In genomic region chr11:100297801-100298200, GRCm38 (mm10) we compare ENCODE assay signal across 8 mouse cellular contexts. TPM values are rescaled to one million over a fixed set of nuclear protein-coding genes. Genes with fewer than 3 reads are reported as not detected.
A peak's percentile ranks its signal among the peaks of the same experiment; 100 is the strongest.
DNase-seq lines count a peak whose midpoint lies in the region; ATAC-seq and TF ChIP-seq lines count a peak whose summit lies in the region.

No protein-coding gene starts in this region.

- peaks cover 7% of the 10 kb centered on the region; the same call in 1 of the 2 replicates for H3K4me1 ChIP-seq in heart, embryonic 15.5 days (replicated peaks)
- peaks cover under 1 to 5% of the 10 kb centered on the region in 2 experiments; a peak in 2 of 4 replicates for H3K4me1 ChIP-seq in CH12.LX (ENCODE audit: control insufficient read depth in 1 of 2, insufficient read depth in 2 of 2)
- peaks cover 3% of the 10 kb centered on the region for H3K4me1 ChIP-seq in embryonic fibroblast, embryonic 13.5 days (ENCODE audit: control insufficient read depth, insufficient read depth, low read length)
- H3K4me1 ChIP-seq in limb, embryonic 15.5 days, result peaks cover 9% of the 10 kb centered on the region
- peaks cover 9% of the 10 kb centered on the region; the same call in 1 of the 2 replicates for H3K4me1 ChIP-seq in olfactory bulb, adult 2 months (ENCODE audit: control insufficient read depth, insufficient read depth, low read length)

- TF ChIP-seq POLR2A in CH12.LX (IDR thresholded peaks at IDR 0.05; ENCODE audit: low read depth, low read length), result no peak
- no peak for TF ChIP-seq POLR2A in embryonic fibroblast, embryonic 13.5 days (IDR thresholded peaks at IDR 0.05; ENCODE audit: low read depth, low read length)
- TF ChIP-seq POLR2A in olfactory bulb, adult 2 months (IDR thresholded peaks at IDR 0.05; ENCODE audit: insufficient read depth, low read depth, low read length), result no peak

- H3K36me3 ChIP-seq in heart, embryonic 15.5 days, result no peaks in the 10 kb centered on the region
- no peaks in the 10 kb centered on the region for H3K36me3 ChIP-seq in CH12.LX (replicated peaks in 1 of 2; ENCODE audit: control insufficient read depth in 1 of 2, insufficient read depth in 1 of 2, low read length in 1 of 2)
- H3K36me3 ChIP-seq in limb, embryonic 15.5 days, result no peaks in the 10 kb centered on the region

- DNase-seq in heart, postnatal 14 days, result no peak
- no peak for DNase-seq in CH12.LX (ENCODE audit: extremely low read depth)
- DNase-seq in left cerebral cortex, postnatal 10 days (ENCODE audit: extremely low spot score in 1 of 2, low spot score in 2 of 2), result no peak
- no peak for DNase-seq in gastrocnemius, postnatal 10 days

- TF ChIP-seq RAD21 in CH12.LX (IDR thresholded peaks at IDR 0.05; ENCODE audit: low read depth, low read length), result no peak

- no peaks in the 10 kb centered on the region for H3K9me3 ChIP-seq in heart, embryonic 15.5 days (replicated peaks)
- H3K9me3 ChIP-seq in CH12.LX (replicated peaks; ENCODE audit: low read length), result no peaks in the 10 kb centered on the region
- no peaks in the 10 kb centered on the region for H3K9me3 ChIP-seq in limb, embryonic 15.5 days

- peak overlapping the region; percentile 50 for H3K4me2 ChIP-seq in heart, embryonic 15.5 days
- no peak overlapping the region for H3K4me2 ChIP-seq in CH12.LX (ENCODE audit: insufficient read depth, low read depth, poor library complexity, severe bottlenecking)
- H3K4me2 ChIP-seq in limb, embryonic 15.5 days, result peak overlapping the region; percentile 26; the same call in 1 of the 2 replicates

- no peak overlapping the region for H3K27ac ChIP-seq in heart, embryonic 15.5 days
- no peak overlapping the region for H3K27ac ChIP-seq in CH12.LX (ENCODE audit: insufficient read depth, low read depth)
- no peak overlapping the region for H3K27ac ChIP-seq in embryonic fibroblast, embryonic 13.5 days (ENCODE audit: insufficient read depth, low read length)
- H3K27ac ChIP-seq in limb, embryonic 15.5 days, result no peak overlapping the region
- no peak overlapping the region for H3K27ac ChIP-seq in olfactory bulb, adult 2 months (ENCODE audit: insufficient read depth, low read depth, low read length)

- peak; percentile 67 to 72 for TF ChIP-seq CTCF in CH12.LX (conservative IDR thresholded peaks at IDR 0.05 in 1 of 2, IDR thresholded peaks at IDR 0.05 in 1 of 2; ENCODE audit: low read depth in 2 of 2, low read length in 2 of 2)
- peak; percentile 29; the same call in 1 of the 2 replicates for TF ChIP-seq CTCF in embryonic fibroblast, embryonic 13.5 days (IDR thresholded peaks at IDR 0.05; ENCODE audit: borderline replicate concordance, insufficient read depth, low read length)
- peak; percentile 57; the same call in 1 of the 2 replicates for TF ChIP-seq CTCF in olfactory bulb, adult 2 months (IDR thresholded peaks at IDR 0.05; ENCODE audit: insufficient read depth, low read depth, low read length)

- H3K4me3 ChIP-seq in heart, embryonic 15.5 days, result peak overlapping the region; percentile 10; the same call in 1 of the 2 replicates
- no peak overlapping the region for H3K4me3 ChIP-seq in CH12.LX (replicated peaks in 1 of 3; ENCODE audit: low read depth in 2 of 3, low read length in 2 of 3, poor library complexity in 1 of 3)
- no peak overlapping the region for H3K4me3 ChIP-seq in embryonic fibroblast, embryonic 13.5 days (ENCODE audit: insufficient read depth, low read length)
- peak overlapping the region; percentile 22; the same call in 1 of the 2 replicates for H3K4me3 ChIP-seq in limb, embryonic 15.5 days
- H3K4me3 ChIP-seq in olfactory bulb, adult 2 months (ENCODE audit: insufficient read depth, low read depth, low read length), result no peak overlapping the region

- no peak for TF ChIP-seq EP300 in CH12.LX (IDR thresholded peaks at IDR 0.05; ENCODE audit: low read length)

- intact Hi-C loops in heart, postnatal 14 days (cut with DNase I), result loop anchor here (5.0 kb wide), 3 partner anchors 130 to 910 kb away; partner anchors contain the start of gene Krt10
- intact Hi-C loops in left cerebral cortex, postnatal 10 days (cut with DNase I), result loop anchor here (5.0 kb wide), 2 partner anchors 836 to 920 kb away; no protein-coding TSS in a partner anchor

- no peak overlapping the region for H3K9ac ChIP-seq in heart, embryonic 15.5 days
- no peak overlapping the region for H3K9ac ChIP-seq in CH12.LX (ENCODE audit: insufficient read depth, low read depth)
- H3K9ac ChIP-seq in limb, embryonic 15.5 days, result no peak overlapping the region

- in situ Hi-C loops in CH12.LX (cut with MboI; ENCODE audit: low pct_ligation_motif_present, low pct_unique_long_range_greater_than_20kb, low sequenced_read_pairs), result loop anchor here (10.0 to 25.0 kb wide), 3 partner anchors 560 to 910 kb away; partner anchors contain the start of genes Gm14180 and Krt10

- peaks cover 14% of the 10 kb centered on the region; the same call in 1 of the 2 replicates for H3K27me3 ChIP-seq in heart, embryonic 15.5 days
- peaks cover 71% of the 10 kb centered on the region for H3K27me3 ChIP-seq in CH12.LX (replicated peaks)
- no peaks in the 10 kb centered on the region for H3K27me3 ChIP-seq in limb, embryonic 15.5 days

- 29% methylated on average over 5 of the region's 5 CpGs for WGBS in heart, embryonic 15.5 days
- WGBS in limb, embryonic 15.5 days, result 27% methylated on average over 5 of the region's 5 CpGs
- WGBS in olfactory bulb, adult 2 months, result 39% methylated on average over 5 of the region's 5 CpGs

- no peak for ATAC-seq in heart, embryonic 15.5 days (replicated peaks; ENCODE audit: insufficient number of reproducible peaks, insufficient read depth, low FRiP score, low read depth)
- no peak for ATAC-seq in limb, embryonic 15.5 days (ENCODE audit: insufficient number of reproducible peaks, low FRiP score, low TSS enrichment, low read depth)

- dilution Hi-C loops in CH12.LX (cut with MboI; ENCODE audit: extremely low pct_ligation_motif_present, extremely low pct_unique_long_range_greater_than_20kb, low sequenced_read_pairs), result no loop called here

- H3K79me2 ChIP-seq in CH12.LX (replicated peaks; ENCODE audit: control insufficient read depth, extremely low read depth, insufficient read depth, poor library complexity, severe bottlenecking), result no peaks in the 10 kb centered on the region

RNA-seq across cellular contexts. Expression of gene Eif1, which starts 21.9 kb away (rescaled TPM):
- 1,413 and 1,738 TPM in 2 replicates for polyA plus RNA-seq in heart, embryonic 15.5 days (2015; fragmentation: Nextera tagmentation; extraction: Ambion mirVana)
- total RNA-seq in heart, postnatal 14 days (2021), result 1,000 to 10,000 TPM; 1,264 to 1,321 TPM
- total RNA-seq in CH12.LX (2012; rRNA removed) (249 and 265 TPM in 2 replicates), CH12.LX (2014; rRNA removed) (401 and 406 TPM in 2 replicates)
- 989 and 1,001 TPM in 2 replicates for polyA plus RNA-seq in CH12.LX (2012; ENCODE audit: insufficient read length, low read depth)
- 960 and 1,192 TPM in 2 replicates for polyA plus RNA-seq in embryonic fibroblast, embryonic 13.5 days (2011; ENCODE audit: insufficient read length, low read depth, missing spikeins)
- 1,535 and 1,764 TPM in 2 replicates for polyA plus RNA-seq in limb, embryonic 15.5 days (2015; fragmentation: Nextera tagmentation; extraction: Ambion mirVana)
- polyA plus RNA-seq in olfactory bulb, adult 2 months (2012; ENCODE audit: insufficient read depth, insufficient read length, low replicate concordance, missing spikeins), result not detected in 2 replicates
- 100 to 1,000 TPM; 770 to 774 TPM for total RNA-seq in left cerebral cortex, postnatal 10 days (2021)
- total RNA-seq in gastrocnemius, postnatal 10 days (2021), result 100 to 1,000 TPM; 838 to 840 TPM

RNA-seq across cellular contexts. Expression of gene Krt42, which starts 28.1 kb away (rescaled TPM):
- polyA plus RNA-seq in heart, embryonic 15.5 days (2015; fragmentation: Nextera tagmentation; extraction: Ambion mirVana), result not detected in 2 replicates
- total RNA-seq in heart, postnatal 14 days (2021), result not detected
- total RNA-seq in CH12.LX (2012; rRNA removed) (not detected in 2 replicates), CH12.LX (2014; rRNA removed) (not detected in 2 replicates)
- polyA plus RNA-seq in CH12.LX (2012; ENCODE audit: insufficient read length, low read depth), result not detected in 2 replicates
- not detected in 2 replicates for polyA plus RNA-seq in embryonic fibroblast, embryonic 13.5 days (2011; ENCODE audit: insufficient read length, low read depth, missing spikeins)
- polyA plus RNA-seq in limb, embryonic 15.5 days (2015; fragmentation: Nextera tagmentation; extraction: Ambion mirVana), result 0.15 TPM in 1 of 2 replicates, not detected in the other
- polyA plus RNA-seq in olfactory bulb, adult 2 months (2012; ENCODE audit: insufficient read depth, insufficient read length, low replicate concordance, missing spikeins), result not detected in 2 replicates
- total RNA-seq in left cerebral cortex, postnatal 10 days (2021), result not detected
- not detected for total RNA-seq in gastrocnemius, postnatal 10 days (2021)

RNA-seq across cellular contexts. Expression of gene Gast, which starts 36.4 kb away (rescaled TPM):
- not detected in 2 replicates for polyA plus RNA-seq in heart, embryonic 15.5 days (2015; fragmentation: Nextera tagmentation; extraction: Ambion mirVana)
- total RNA-seq in heart, postnatal 14 days (2021), result not detected
- total RNA-seq in CH12.LX (2012; rRNA removed), result not detected in 2 replicates
- not detected in 2 replicates for total RNA-seq in CH12.LX (2014; rRNA removed)
- polyA plus RNA-seq in CH12.LX (2012; ENCODE audit: insufficient read length, low read depth), result not detected in 2 replicates
- polyA plus RNA-seq in embryonic fibroblast, embryonic 13.5 days (2011; ENCODE audit: insufficient read length, low read depth, missing spikeins), result not detected in 2 replicates
- polyA plus RNA-seq in limb, embryonic 15.5 days (2015; fragmentation: Nextera tagmentation; extraction: Ambion mirVana), result 3.1 and 4.0 TPM in 2 replicates
- not detected in 2 replicates for polyA plus RNA-seq in olfactory bulb, adult 2 months (2012; ENCODE audit: insufficient read depth, insufficient read length, low replicate concordance, missing spikeins)
- not detected for total RNA-seq in left cerebral cortex, postnatal 10 days (2021)
- total RNA-seq in gastrocnemius, postnatal 10 days (2021), result not detected

RNA-seq across cellular contexts. Expression of gene Krt17, which starts 37.0 kb away (rescaled TPM):
- 5.2 and 42.7 TPM in 2 replicates for polyA plus RNA-seq in heart, embryonic 15.5 days (2015; fragmentation: Nextera tagmentation; extraction: Ambion mirVana)
- total RNA-seq in heart, postnatal 14 days (2021), result 1 to 10 TPM in 1 of 2 experiments, under 1 TPM in 1; 0.24 to 3.8 TPM
- total RNA-seq in CH12.LX (2012; rRNA removed) (0.76 and 0.97 TPM in 2 replicates), CH12.LX (2014; rRNA removed) (0.15 TPM in 1 of 2 replicates, not detected in the other)
- polyA plus RNA-seq in CH12.LX (2012; ENCODE audit: insufficient read length, low read depth), result not detected in 2 replicates
- not detected in 2 replicates for polyA plus RNA-seq in embryonic fibroblast, embryonic 13.5 days (2011; ENCODE audit: insufficient read length, low read depth, missing spikeins)
- 264 and 267 TPM in 2 replicates for polyA plus RNA-seq in limb, embryonic 15.5 days (2015; fragmentation: Nextera tagmentation; extraction: Ambion mirVana)
- not detected in 2 replicates for polyA plus RNA-seq in olfactory bulb, adult 2 months (2012; ENCODE audit: insufficient read depth, insufficient read length, low replicate concordance, missing spikeins)
- total RNA-seq in left cerebral cortex, postnatal 10 days (2021), result not detected
- total RNA-seq in gastrocnemius, postnatal 10 days (2021), result under 1 TPM in 1 of 2 experiments, not detected in 1; 0.14 TPM

RNA-seq across cellular contexts. Expression of gene Krt16, which starts 49.1 kb away (rescaled TPM):
- polyA plus RNA-seq in heart, embryonic 15.5 days (2015; fragmentation: Nextera tagmentation; extraction: Ambion mirVana), result 0.27 TPM in 1 of 2 replicates, not detected in the other
- total RNA-seq in heart, postnatal 14 days (2021), result not detected
- total RNA-seq in CH12.LX (2012; rRNA removed) (0.08 TPM in 1 of 2 replicates, not detected in the other), CH12.LX (2014; rRNA removed) (not detected in 2 replicates)
- not detected in 2 replicates for polyA plus RNA-seq in CH12.LX (2012; ENCODE audit: insufficient read length, low read depth)
- polyA plus RNA-seq in embryonic fibroblast, embryonic 13.5 days (2011; ENCODE audit: insufficient read length, low read depth, missing spikeins), result not detected in 2 replicates
- 11.7 and 16.2 TPM in 2 replicates for polyA plus RNA-seq in limb, embryonic 15.5 days (2015; fragmentation: Nextera tagmentation; extraction: Ambion mirVana)
- not detected in 2 replicates for polyA plus RNA-seq in olfactory bulb, adult 2 months (2012; ENCODE audit: insufficient read depth, insufficient read length, low replicate concordance, missing spikeins)
- total RNA-seq in left cerebral cortex, postnatal 10 days (2021), result not detected
- total RNA-seq in gastrocnemius, postnatal 10 days (2021), result not detected

Comparison
In these comparisons a context has a peak if more than half of its experiments do, and no peak if none do; other contexts are left out.
1. H3K4me3 ChIP-seq: peak in heart, embryonic 15.5 days (single experiment) and limb, embryonic 15.5 days (single experiment); none in CH12.LX (0 of 3), embryonic fibroblast, embryonic 13.5 days (single experiment) and olfactory bulb, adult 2 months (single experiment).
2. Peak in every context shown above with its lines, with median percentiles within 50 percentile points of each other: CTCF ChIP-seq.